Comparison of ENCODE assay signal across 20 mouse cellular contexts in genomic region chr8:119947653-119948052, GRCm38 (mm10). TPM values are rescaled to one million over a fixed set of nuclear protein-coding genes. Genes with fewer than 3 reads are reported as not detected.
"Had no signal": no experiment of that assay in that cellular context is flagged by ENCODE, and none has a peak within 500 bp of the region (broad histone marks: within the 10 kb centered on the region; RNA-seq: fewer than 3 reads in every experiment).

No protein-coding gene starts in this region.

- H3K27me3 ChIP-seq: midbrain, embryonic 13.5 days had no signal

- H3K27ac ChIP-seq: layer of hippocampus, adult 2 months; liver, embryonic 14.5 days; macrophage; midbrain, embryonic 10.5 days; midbrain, embryonic 13.5 days; stomach, postnatal 0 days had no signal

- ATAC-seq: liver, postnatal 0 days; lung, postnatal 0 days; midbrain, embryonic 13.5 days; midbrain, embryonic 16.5 days had no signal

- H3K9me3 ChIP-seq: midbrain, embryonic 10.5 days; midbrain, embryonic 13.5 days had no signal

- H3K4me3 ChIP-seq: layer of hippocampus, adult 2 months; midbrain, embryonic 10.5 days; midbrain, embryonic 13.5 days; myocyte had no signal

- DNase-seq: kidney, adult 11 months; kidney, adult 9 months; kidney, postnatal 14 days; layer of hippocampus, adult 9-11 months; left cerebral cortex, postnatal 4 days; liver, postnatal 0 days; lung, embryonic 14.5 days; thymus, adult 2 months; thymus, postnatal 4 days had no signal

- H3K9ac ChIP-seq: liver, embryonic 14.5 days; liver, postnatal 0 days; lung, embryonic 14.5 days had no signal

- H3K4me2 ChIP-seq: lung, embryonic 14.5 days; midbrain, embryonic 13.5 days had no signal

RNA-seq across cellular contexts. Expression of gene Gm20388, which starts 37.0 kb away (rescaled TPM):
- polyA plus RNA-seq: liver, postnatal 0 days; lung, embryonic 14.5 days; lung, postnatal 0 days; neural tube, embryonic 11.5 days; stomach, postnatal 0 days had no signal

RNA-seq across cellular contexts. Expression of gene Crispld2, which starts 44.6 kb away (rescaled TPM):
- total RNA-seq: monocyte, adult 5-6 weeks had no signal
